Mouse (Mus musculus) brain, embryonic 18.5 days (tissue): ENCODE data around the gene Rab3d.
"Not testable (repeated sequence)": the region's sequence is repeated elsewhere in the genome, so short reads cannot be mapped to it uniquely, and the experiment has no call there.

Source experiments
- DNase-seq: peaks from one replicate; pipeline ENCODE4 v3.0.0-alpha.2; 2012; ENCODE audit warnings: low read depth, low spot score

The Rab3d gene

DNA sequence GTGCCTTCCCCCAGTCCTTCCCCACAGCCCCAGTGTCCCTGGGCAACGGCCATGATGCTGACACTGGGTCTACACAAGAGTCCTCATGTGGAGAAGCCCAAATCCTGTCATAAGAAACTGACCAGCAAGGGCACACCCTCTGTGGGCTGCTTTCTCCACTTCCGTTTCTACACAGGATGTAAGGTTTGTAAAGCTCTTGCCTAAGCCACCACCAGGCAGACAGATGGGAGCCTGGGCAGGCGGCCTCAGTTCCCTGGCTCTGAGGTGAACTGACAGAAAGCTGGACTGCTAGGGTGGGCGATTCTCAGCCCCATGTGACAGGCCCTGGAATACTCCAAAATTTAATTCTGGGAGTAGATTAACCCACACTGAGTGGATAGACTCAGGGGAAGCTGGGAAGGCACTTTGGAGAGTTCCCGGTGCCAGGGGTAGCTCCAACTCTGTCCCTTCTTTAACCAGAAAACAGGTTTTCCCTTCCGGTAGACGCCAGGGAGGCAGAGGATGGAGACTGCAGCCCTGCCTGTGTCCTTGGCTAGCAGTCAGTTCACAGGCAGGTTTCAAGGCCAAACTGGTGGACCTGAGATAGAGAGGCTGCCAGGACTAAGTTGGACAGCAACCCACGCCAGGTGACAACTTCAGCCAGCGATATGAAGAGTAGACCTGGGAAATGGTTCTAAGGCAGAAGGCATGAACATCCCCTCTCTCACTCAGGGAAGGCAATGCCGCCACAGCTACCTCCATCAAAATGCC, 8.3 kb downstream of the Rab3d start:
- DNase-seq = no peak

DNA sequence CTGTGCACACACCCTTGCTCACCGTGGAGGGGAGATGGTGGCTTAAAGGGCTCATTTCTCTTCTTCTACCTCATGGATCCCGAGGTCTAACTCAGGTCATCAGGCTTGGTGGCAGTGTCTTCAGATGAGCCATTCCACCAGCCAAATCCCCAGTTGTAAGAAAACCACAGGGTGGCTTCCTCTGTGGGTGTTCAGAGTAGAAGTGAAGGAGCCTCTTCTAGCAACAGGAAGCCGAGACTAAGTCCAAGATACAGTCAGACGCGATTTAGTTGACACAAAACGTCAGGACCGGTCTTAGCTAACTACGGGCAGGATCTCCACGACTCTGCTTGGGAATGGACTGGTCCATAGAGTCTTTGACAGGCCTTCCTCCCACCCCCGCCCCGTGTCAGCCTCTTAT, 9.8 kb downstream of the Rab3d start:
- no peak for DNase-seq

DNA sequence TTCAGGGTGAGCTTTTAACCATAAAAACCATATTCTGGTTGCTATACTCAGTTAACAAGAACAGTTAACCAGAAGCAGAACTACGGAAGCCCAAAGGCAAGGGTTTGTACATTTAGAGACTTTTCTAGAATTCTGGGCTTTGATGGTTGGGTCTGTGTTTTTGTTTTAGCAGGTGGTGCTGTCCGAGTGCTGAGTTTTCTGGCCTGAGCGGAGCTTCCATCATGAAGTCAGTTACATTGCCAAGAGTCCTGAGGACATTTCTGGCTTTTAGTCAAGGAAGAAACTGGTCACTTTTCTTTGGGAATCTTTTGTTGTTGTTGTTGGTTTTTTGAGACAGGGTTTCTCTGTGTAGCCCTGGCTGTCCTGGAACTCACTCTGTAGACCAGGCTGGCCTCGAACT, 14.0 kb downstream of the Rab3d start:
- DNase-seq = no peak

DNA sequence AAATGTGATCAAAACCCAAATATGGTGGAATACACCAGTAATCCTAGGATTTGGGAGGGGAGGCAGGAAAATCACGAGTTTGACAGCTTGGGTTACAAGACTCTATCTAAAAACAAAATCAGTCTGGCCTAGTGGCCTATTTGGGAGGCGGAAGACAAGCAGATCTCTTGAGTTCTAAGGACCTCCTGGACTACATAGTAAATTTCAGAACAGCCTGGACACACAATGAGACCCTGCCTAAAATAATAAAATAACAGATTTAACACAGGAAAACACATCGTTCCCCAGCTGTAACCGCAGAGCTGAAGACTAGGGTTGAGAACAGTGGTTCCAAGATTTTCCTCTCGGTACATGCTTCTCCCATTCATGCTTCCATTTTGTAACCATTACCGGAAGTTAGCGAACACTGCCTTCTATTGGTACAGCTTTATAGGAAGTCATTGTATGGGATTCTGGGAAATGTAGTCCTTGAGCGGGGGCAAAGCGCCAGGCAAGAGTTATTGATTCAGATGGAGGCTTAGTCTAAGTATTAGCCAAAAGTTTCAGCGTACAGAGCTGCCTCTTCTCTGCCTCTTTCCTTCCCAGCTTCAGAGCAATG, 16.7 kb downstream of the Rab3d start:
- DNase-seq = peak; percentile 77

DNA sequence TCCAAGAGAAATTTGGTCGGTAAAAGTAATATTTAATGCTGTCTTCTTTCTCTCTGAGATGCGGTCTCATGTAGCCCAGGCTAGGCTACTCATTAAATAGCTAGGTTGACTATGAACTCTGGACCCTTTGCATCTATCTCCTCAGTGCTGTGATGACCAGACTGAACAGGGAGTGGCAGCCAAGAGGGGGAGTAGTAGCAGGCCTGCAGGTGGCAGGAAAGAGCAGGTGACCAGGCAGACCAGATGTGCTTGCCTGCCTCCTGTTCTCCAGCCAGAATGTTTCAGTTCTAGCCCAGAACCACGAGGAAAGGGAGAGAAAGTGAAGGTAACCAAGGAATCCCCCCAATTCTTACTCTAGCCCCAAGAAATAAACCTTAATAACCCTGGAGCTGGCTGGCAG, 28.8 kb downstream of the Rab3d start:
- DNase-seq = no peak

DNA sequence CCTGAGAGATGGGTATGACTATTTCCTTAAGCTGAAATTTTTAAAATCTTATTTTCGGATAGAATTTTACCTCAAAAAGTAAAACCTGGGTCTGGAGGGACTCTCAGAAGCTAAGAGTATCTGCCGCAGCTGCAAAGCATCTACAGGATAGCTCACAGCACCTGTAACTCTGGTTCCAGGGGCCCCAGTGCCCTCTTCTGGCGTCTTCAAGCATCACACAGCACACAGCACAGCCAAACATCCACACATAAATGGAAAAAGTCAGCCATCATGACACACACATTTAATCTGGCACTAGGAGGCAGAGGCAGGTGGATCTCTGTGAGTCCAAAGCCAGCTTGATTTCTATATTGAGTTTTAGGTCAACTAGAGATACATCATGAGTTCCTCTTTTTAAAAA, 41.4 kb downstream of the Rab3d start:
- DNase-seq = no peak

DNA sequence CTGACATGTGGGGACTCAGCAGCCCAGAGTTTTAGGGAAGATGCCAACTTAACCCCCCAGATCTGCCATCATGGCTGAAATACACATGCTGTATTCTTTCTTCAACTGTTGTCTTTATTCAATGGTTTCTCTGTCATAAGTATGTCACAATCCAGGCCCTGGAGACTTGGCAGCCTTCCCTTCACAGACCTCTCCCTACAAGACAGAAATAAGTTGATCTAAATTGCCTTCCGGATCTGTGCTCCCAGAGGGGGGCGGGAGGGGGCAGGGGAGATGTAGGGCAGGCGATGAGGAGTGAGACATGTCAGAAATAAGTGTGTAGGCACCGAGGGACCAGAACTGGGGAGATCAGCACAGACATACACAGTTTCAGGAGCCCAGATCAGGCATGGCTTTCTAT, 45.8 kb downstream of the Rab3d start:
- no peak for DNase-seq

DNA sequence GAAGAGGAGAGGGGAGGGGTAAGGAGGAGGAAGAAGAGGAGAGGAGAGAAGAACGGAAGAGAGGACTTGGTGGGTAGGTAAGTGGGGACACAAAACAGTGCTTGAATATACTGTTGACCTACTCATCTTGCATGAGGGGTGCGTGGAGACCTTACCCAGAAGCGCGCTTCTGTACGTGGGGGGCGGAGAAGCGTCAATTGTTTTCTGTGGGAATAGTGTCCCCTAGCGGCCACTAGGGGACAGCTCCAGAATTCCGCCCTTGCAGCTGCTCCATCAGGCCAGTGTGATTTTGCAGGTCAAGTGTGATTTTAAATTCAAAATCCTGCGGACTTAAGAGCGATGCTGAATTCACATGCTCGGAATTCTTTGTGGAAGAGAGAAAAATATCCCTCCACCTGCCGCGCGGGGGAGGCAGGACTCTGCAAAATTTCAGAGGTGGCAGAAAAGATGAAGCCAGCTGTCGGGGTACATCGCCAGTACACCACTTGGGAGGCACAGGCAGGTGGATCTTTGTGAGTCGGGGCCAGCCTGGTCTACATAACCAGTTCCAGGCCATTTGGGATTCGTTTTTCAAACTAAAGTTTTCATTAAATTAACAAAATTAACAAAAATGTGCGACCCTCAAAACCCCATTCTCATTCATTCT, 47.0 kb downstream of the Rab3d start:
- no peak for DNase-seq

DNA sequence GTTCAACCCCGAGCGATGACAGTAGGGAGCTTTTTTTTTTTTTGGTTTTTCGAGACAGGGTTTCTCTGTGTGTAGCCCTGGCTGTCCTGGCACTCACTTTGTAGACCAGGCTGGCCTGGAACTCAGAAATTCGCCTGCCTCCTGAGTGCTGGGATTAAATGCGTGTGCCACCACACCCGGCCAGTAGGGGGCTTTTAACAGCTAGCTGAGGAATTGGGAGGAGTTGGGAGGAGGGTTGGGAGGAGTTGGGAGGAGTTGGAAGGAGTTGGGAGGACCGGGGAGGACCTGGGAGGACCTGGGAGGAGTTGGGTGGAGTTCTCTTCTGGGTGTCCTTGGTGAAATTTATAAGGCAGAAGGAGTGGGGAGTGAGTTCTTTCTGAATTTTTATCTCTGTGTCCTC, 48.7 kb downstream of the Rab3d start:
- not testable (repeated sequence) for DNase-seq

DNA sequence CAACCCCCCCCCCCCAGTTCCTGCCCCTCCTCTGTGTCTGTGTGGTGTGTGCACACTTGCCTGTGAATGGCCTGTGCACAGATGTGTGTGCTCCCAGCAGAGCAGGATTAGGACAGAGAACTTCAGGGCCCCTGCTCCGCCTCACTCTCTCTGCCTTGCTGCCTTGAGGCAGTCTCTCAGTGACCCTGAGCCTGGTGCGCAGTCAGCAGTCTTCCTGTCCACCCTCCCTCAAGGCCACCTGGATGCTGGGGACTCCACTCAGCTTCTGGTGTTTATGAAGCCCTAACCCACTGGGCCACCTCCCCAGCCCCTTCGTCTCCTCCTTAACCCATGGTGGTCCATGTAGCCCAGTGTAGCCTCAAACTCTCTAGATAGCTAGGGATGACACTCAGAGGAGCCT, 50.3 kb downstream of the Rab3d start:
- no peak for DNase-seq

DNA sequence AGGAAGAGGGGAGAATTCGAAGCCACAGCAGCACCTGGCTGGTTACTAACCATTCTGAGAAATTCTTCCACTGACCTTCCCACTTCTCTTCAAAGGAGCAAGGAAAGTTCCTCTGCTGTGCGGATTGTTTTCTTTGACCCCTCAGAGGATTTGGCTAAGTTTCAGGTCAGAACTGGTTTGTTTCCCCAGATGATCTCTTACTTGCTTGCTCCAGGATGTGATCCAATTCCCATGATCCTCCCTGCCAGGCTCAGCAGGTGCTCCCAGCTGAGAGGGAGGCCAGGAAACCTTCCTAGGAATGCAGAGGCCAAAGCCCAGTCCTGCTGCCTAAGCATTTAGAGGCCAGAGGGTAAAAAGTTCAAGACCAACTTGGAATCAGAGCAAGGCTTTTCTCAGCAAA, 51.4 kb downstream of the Rab3d start:
- no peak for DNase-seq

DNA sequence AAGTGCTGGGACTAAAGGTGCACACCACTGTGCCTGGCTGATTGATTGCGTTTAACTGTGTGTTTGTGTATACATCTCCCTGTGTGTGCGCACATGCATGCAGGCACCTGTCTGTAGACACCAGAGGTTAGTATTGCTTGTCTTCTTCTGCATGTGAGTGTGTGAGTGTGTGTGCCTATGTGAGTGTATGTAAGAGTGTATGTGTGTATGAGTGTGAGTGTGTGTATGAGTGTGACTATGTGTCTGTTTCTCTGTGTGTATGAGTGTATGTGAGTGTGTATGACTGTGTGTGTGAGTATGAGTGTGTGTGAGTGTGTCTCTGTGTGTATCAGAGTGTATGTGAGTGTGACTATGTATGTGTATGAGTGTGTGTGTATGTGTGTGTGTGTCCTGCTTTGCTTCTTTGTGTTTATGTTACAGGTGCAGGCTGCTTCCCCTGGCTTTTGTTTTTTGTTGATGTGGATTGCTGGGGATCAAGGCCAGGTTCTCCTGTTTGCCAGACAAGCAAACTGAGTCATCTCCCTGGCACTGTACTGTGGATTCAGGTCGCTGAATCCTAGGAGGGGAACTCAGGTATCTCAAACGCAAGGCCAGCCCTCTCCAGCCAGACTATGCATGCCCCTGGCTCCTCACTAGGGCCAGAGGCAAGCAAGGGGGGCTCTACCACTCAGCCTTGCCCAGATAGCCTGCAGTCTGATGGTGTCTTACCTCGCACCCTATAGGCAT, 52.2 kb downstream of the Rab3d start:
- DNase-seq = no peak

DNA sequence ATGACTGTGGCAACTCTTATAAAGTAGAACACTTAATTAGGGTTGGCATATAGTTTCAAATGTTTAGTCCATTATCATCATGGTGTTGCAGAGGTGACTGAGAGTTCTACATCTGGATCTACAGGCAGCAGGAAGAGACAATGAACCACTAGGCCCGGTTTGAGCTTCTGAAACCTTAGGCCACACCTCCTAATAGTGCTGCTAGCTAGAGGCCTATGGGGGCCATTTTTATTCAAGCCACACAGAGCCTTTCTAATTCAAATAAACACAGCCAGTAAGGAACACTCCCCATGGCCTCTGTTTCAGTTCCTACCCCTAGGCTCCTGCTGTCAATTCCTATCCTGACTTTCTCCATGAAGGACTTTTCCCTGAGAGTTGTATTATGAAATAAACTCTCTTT, 55.8 kb downstream of the Rab3d start:
- DNase-seq = no peak

DNA sequence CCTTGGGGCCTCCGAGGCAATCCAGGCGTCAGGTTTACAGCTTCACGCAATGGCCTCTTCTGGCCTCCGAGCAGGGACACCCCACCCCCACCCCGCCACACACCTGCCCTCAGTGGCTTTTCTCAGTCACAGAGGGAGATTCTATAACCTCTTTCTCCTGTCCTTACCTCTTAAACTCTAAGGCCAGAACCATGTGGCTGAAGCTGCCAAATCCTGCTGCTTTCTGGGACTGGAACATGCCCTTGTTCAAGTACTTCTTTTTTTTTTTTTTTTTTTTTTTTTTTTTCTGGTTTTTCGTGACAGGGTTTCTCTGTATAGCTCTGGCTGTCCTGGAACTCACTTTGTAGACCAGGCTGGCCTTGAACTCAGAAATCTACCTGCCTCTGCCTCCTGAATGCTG, 57.6 kb downstream of the Rab3d start:
- DNase-seq = not testable (repeated sequence)

DNA sequence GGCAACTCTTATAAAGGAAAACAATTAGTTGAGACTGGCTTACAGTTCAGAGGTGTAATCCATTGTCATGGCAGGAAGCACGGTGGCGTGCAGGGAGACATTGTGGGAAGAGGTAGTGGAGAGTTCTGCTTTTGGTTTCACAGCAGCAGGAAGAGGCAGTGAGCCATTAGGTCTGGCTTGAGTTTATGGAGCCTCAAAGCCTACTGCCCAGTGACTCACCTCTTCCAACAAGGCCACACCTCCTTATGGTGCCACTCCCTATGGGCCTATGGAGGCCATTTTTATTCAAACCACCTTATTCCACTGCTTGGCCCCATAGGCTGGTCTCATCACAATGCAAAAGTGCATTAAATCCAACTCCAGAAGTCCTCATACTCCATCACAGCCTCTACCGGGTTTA, 58.4 kb downstream of the Rab3d start:
- DNase-seq = no peak

DNA sequence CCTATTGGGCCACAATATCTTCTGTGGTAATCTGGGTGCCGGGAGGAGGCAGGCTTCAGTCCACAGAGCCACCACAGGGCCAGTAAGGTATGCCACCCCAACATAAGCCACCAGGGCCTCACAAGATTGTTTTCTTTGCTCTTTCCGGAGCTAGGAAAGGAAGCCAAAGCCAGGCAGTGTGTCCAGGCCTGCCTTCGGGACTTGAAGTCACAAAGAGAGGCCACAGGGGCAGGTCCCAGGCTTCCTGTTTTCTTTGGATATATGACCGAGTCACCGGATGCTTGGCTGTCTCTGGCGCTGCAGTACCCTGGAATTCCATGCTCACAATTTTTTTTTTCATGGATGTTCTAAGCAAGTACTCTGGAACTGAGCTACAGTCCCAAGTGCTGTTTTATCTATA, 59.9 kb downstream of the Rab3d start:
- no peak for DNase-seq

DNA sequence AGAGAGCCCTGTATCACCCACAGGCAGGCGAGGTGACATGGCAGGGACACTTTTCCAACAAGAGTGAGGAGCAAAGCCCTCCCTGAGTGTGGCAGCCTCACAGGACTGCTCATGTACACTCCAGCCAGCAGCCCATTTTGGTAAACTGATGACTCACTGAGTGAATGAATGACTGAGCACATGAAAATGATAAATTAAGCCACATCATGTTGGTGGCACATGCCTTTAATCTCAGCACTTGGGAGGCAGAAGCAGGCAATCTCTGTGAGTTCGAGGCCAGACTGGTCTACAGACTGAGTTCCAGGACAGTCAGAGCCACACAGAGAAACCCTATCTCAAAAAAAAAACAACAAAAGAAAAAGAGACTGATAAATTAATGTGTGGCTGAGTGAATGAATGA, 60.5 kb downstream of the Rab3d start:
- DNase-seq = no peak
